Mouse (Mus musculus): Measurements from ENCODE around the gene Fam234a. TPM values are rescaled to one million over a fixed set of nuclear protein-coding genes. Genes with fewer than 3 reads are reported as not detected.
A peak's percentile ranks its signal among the peaks of the same experiment; 100 is the strongest.
"Not testable (repeated sequence)": the region's sequence is repeated elsewhere in the genome, so short reads cannot be mapped to it uniquely, and the experiment has no call there.

Gene Fam234a
- polyA plus RNA-seq, 1 experiment from 2014 or later: 81.6 TPM

DNA sequence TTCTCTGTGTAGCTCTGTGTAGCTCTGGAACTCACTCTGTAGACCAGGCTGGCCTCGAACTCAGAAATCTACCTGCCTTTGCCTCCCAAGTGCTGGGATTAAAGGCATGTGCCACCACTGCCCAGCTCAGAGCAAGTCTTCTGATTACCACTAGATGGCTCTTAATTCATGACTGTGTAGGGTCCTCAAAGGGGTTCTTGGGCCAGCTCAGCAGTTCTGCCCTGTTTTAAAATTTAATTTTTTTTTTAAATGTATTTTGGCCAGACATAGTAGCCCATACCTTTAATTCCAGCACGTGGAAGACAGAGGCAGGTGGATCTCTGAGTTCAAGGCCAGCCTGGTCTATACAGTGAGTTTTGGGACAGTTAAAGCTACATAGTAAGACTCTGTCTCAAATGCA, 68.8 kb downstream of the Fam234a start:
- H3K4me3 ChIP-seq (replicated peaks; ENCODE audit: low read depth, low read length); H3K4me1 ChIP-seq (replicated peaks; ENCODE audit: insufficient read depth, low read length); H3K27ac ChIP-seq; H3K9me3 ChIP-seq (replicated peaks; ENCODE audit: low read length); ATAC-seq (replicated peaks; ENCODE audit: low FRiP score, low read depth); H3K27me3 ChIP-seq (ENCODE audit: insufficient read depth, low read length); H3K4me2 ChIP-seq (ENCODE audit: low read length); H3K9ac ChIP-seq (ENCODE audit: low read depth, low read length): not testable (repeated sequence)
- WGBS: 88% methylated on average over 2 of the region's 2 CpGs
- H3K36me3 ChIP-seq (ENCODE audit: insufficient read depth, low read length): 0 out of 2 replicates have a peak, but pooled peaks cover 12% of the 10 kb centered on the region
- peak; percentile 47; the same call in 1 of the 2 replicates for TF ChIP-seq CTCF (IDR thresholded peaks at IDR 0.05; ENCODE audit: low read depth)
- DNase-seq (ENCODE audit: low spot score): peak; percentile 16

DNA sequence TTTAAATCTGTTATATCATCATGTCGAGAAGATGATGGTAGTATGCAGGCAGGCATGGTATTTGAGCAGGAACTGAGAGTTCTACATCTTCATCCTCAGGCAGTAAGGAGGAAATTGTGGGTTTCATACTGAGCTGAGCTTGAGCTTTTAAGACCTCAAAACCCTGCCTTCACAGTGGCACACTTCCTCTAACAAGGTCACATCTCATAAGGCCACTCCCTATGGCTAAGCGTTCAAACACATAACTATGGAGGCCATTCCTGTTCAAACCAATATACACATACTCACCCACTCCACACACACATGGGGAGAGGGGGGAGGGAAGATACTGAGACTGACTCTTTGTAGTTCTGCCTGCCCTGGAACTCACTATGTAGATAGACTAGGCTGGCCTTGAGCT, 76.0 kb downstream of the Fam234a start:
- no peaks in the 10 kb centered on the region for H3K9me3 ChIP-seq (replicated peaks; ENCODE audit: low read length)
- no peaks in the 10 kb centered on the region for H3K27me3 ChIP-seq (ENCODE audit: insufficient read depth, low read length)
- ATAC-seq (replicated peaks; ENCODE audit: low FRiP score, low read depth): no peak
- no peak for TF ChIP-seq CTCF (IDR thresholded peaks at IDR 0.05; ENCODE audit: low read depth)
- no peak for DNase-seq (ENCODE audit: low spot score)
- WGBS: 89% methylated on average over 2 of the region's 2 CpGs
- no peak overlapping the region for H3K9ac ChIP-seq (ENCODE audit: low read depth, low read length)
- 0 out of 2 replicates have a peak, but pooled peaks cover 2% of the 10 kb centered on the region for H3K36me3 ChIP-seq (ENCODE audit: insufficient read depth, low read length)
- H3K27ac ChIP-seq: no peak overlapping the region
- H3K4me1 ChIP-seq (replicated peaks; ENCODE audit: insufficient read depth, low read length): no peaks in the 10 kb centered on the region
- H3K4me3 ChIP-seq (replicated peaks; ENCODE audit: low read depth, low read length): no peak overlapping the region
- no peak overlapping the region for H3K4me2 ChIP-seq (ENCODE audit: low read length)

DNA sequence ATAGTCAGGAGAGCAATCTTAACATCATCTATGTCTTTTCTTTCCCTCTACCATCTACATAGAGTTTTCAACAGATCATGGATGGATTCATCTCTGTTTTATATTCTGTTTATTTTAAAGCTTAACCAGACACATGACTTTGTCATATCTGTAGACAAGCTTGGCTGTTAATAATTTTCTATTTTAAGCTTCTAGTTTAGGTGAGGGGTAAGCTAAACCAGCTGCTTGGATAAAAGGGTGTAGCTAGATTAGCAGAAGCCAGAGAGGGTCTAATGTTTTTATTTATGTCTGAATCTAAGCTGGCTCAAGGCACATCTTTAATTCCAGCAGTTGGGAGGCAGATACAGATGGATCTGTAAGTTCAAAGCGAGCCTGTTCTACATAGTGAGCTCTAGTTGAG, 81.3 kb downstream of the Fam234a start:
- Histone ChIP-seq H3K9ac (ENCODE audit: low read depth, low read length) (no peak overlapping the region), H3K9me3 (replicated peaks; ENCODE audit: low read length) (no peaks in the 10 kb centered on the region), H3K4me3 (replicated peaks; ENCODE audit: low read depth, low read length) (no peak overlapping the region), H3K27ac (no peak overlapping the region), H3K36me3 (ENCODE audit: insufficient read depth, low read length) (0 out of 2 replicates have a peak, but pooled peaks cover 2% of the 10 kb centered on the region), H3K4me2 (ENCODE audit: low read length) (no peak overlapping the region), H3K27me3 (ENCODE audit: insufficient read depth, low read length) (no peaks in the 10 kb centered on the region), H3K4me1 (replicated peaks; ENCODE audit: insufficient read depth, low read length) (0 out of 2 replicates have a peak, but pooled peaks cover 3% of the 10 kb centered on the region)
- no peak for TF ChIP-seq CTCF (IDR thresholded peaks at IDR 0.05; ENCODE audit: low read depth)
- ATAC-seq (replicated peaks; ENCODE audit: low FRiP score, low read depth) (no peak), DNase-seq (ENCODE audit: low spot score) (no peak)
- WGBS: 92% methylated on average over 1 of the region's 1 CpGs

Other genes with a start within 250 kb of the Fam234a start
- 35.3 and 40.2 TPM in 2 replicates for gene Rab11fip3, start 174.7 kb downstream of the Fam234a start, polyA plus RNA-seq (2015; fragmentation: Nextera tagmentation; extraction: Ambion mirVana)
- gene Decr2, start 153.9 kb downstream of the Fam234a start, polyA plus RNA-seq (2015; fragmentation: Nextera tagmentation; extraction: Ambion mirVana): 44.8 and 47.3 TPM in 2 replicates
- 56.1 and 57.6 TPM in 2 replicates for gene Nme4, start 148.6 kb downstream of the Fam234a start, polyA plus RNA-seq (2015; fragmentation: Nextera tagmentation; extraction: Ambion mirVana)
- gene Tmem8, start 130.9 kb downstream of the Fam234a start, polyA plus RNA-seq (2015; fragmentation: Nextera tagmentation; extraction: Ambion mirVana): 13.0 and 14.0 TPM in 2 replicates
- 175 and 192 TPM in 2 replicates for gene Mrpl28, start 120.7 kb downstream of the Fam234a start, polyA plus RNA-seq (2015; fragmentation: Nextera tagmentation; extraction: Ambion mirVana)
- 11.1 and 19.4 TPM in 2 replicates for gene Axin1, start 105.6 kb downstream of the Fam234a start, polyA plus RNA-seq (2015; fragmentation: Nextera tagmentation; extraction: Ambion mirVana)
- gene Pdia2, start 45.2 kb downstream of the Fam234a start, polyA plus RNA-seq (2015; fragmentation: Nextera tagmentation; extraction: Ambion mirVana): 1.9 and 2.0 TPM in 2 replicates
- gene Rgs11, start 41.3 kb downstream of the Fam234a start, polyA plus RNA-seq (2015; fragmentation: Nextera tagmentation; extraction: Ambion mirVana): 9.1 and 11.1 TPM in 2 replicates
- gene Arhgdig, start 36.5 kb downstream of the Fam234a start, polyA plus RNA-seq (2015; fragmentation: Nextera tagmentation; extraction: Ambion mirVana): 16.8 and 22.4 TPM in 2 replicates
- 71.3 and 75.7 TPM in 2 replicates for gene Luc7l, start 8.7 kb upstream of the Fam234a start, polyA plus RNA-seq (2015; fragmentation: Nextera tagmentation; extraction: Ambion mirVana)
- 1.6 and 2.1 TPM in 2 replicates for gene Neurl1b, start 170.6 kb upstream of the Fam234a start, polyA plus RNA-seq (2015; fragmentation: Nextera tagmentation; extraction: Ambion mirVana)